Mouse (Mus musculus): ENCODE results near the gene Tmpo. TPM values are rescaled to one million over a fixed set of nuclear protein-coding genes. Genes with fewer than 3 reads are reported as not detected.

Gene Tmpo
- polyA plus RNA-seq, 2 experiments: 111 to 116 TPM

DNA sequence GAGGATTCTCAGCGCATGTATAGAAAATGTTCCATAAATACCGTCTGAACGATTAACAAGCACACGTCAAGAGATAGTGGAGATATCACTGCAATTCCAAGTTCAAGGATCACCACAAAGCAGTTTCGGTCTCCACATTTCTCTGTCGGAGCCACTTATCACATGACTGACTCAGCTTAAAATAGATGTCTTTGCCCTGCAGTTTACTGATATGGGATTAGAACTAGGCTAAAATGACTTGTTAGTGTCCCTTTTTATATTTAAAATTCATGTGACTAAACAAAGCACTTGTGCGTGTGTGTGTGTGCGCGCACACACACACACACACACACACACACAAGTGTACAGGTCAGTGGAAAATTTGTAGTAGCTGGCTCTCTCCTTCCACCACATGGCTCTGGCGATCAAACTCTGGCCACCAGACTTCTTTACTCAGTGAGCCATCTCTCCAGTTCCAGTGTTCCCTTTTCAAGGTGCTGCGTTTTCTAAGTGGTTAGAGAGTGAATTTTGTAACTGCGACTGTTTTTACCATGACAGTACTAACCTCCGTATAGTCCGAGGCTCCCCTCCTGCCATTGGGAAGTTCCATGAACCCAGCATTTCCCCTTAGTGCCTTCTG, 41.9 kb downstream of the Tmpo start:
- DNase-seq (ENCODE audit: low read depth in 3 of 3, low spot score in 3 of 3) (no peak), ATAC-seq (ENCODE audit: insufficient read depth) (no peak; the same call in 1 of the 2 replicates)
- peaks cover 5 to 13% of the 10 kb centered on the region in 2 experiments; a peak in 2 of 4 replicates for H3K4me1 ChIP-seq (replicated peaks; ENCODE audit: control insufficient read depth in 2 of 2, insufficient read depth in 2 of 2, low read length in 1 of 2)
- no peak overlapping the region for H3K9ac ChIP-seq (replicated peaks)
- TF ChIP-seq EP300 (IDR thresholded peaks at IDR 0.05; ENCODE audit: low read depth): no peak
- no peak for TF ChIP-seq CTCF (IDR thresholded peaks at IDR 0.05; ENCODE audit: low read depth)
- no peaks in the 10 kb centered on the region for H3K27me3 ChIP-seq (ENCODE audit: control insufficient read depth, insufficient read depth, low read length)
- H3K9me3 ChIP-seq (ENCODE audit: control insufficient read depth, low read length): no peaks in the 10 kb centered on the region
- 55% methylated on average over 14 of the region's 14 CpGs for WGBS (ENCODE audit: insufficient replicate concordance)
- H3K27ac ChIP-seq: no peak overlapping the region
- H3K36me3 ChIP-seq (replicated peaks; ENCODE audit: control insufficient read depth, insufficient read depth, low read depth): no peaks in the 10 kb centered on the region
- no peak overlapping the region for H3K4me3 ChIP-seq (ENCODE audit: insufficient read depth in 1 of 2, low read depth in 2 of 2, low read length in 2 of 2)
- no peak overlapping the region for H3K4me2 ChIP-seq (ENCODE audit: low read depth)

DNA sequence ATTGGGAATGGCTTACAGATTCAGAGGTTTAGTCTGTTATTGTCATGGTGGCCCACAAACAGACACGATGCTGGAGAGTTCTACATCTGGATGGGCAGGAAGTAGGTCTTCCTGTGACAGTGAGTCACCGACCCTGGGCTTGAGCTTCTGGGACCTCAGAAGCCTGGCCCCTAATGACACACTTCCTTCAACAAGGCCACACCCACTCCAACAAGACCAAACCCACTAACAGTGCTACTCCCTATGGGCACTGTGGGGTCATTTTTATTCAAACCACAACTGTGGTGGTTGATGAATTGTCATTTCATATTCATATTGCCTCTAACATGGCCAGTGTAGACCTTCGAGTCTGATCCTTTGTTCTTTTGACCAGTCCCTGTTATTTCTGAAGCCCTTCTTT, 42.8 kb downstream of the Tmpo start:
- Histone ChIP-seq H3K36me3 (replicated peaks; ENCODE audit: control insufficient read depth, insufficient read depth, low read depth) (no peaks in the 10 kb centered on the region), H3K4me2 (ENCODE audit: low read depth) (no peak overlapping the region), H3K27ac (no peak overlapping the region), H3K4me3 (ENCODE audit: insufficient read depth in 1 of 2, low read depth in 2 of 2, low read length in 2 of 2) (no peak overlapping the region), H3K4me1 (replicated peaks; ENCODE audit: control insufficient read depth in 2 of 2, insufficient read depth in 2 of 2, low read length in 1 of 2) (peaks cover 5 to 13% of the 10 kb centered on the region in 2 experiments; a peak in 2 of 4 replicates), H3K27me3 (ENCODE audit: control insufficient read depth, insufficient read depth, low read length) (no peaks in the 10 kb centered on the region), H3K9ac (replicated peaks) (no peak overlapping the region), H3K9me3 (ENCODE audit: control insufficient read depth, low read length) (no peaks in the 10 kb centered on the region)
- DNase-seq (ENCODE audit: low read depth in 3 of 3, low spot score in 3 of 3): no peak
- TF ChIP-seq CTCF (IDR thresholded peaks at IDR 0.05; ENCODE audit: low read depth): no peak
- TF ChIP-seq EP300 (IDR thresholded peaks at IDR 0.05; ENCODE audit: low read depth): no peak
- peak; percentile 31 for ATAC-seq (ENCODE audit: insufficient read depth)
- 30% methylated on average over 3 of the region's 3 CpGs for WGBS (ENCODE audit: insufficient replicate concordance)

DNA sequence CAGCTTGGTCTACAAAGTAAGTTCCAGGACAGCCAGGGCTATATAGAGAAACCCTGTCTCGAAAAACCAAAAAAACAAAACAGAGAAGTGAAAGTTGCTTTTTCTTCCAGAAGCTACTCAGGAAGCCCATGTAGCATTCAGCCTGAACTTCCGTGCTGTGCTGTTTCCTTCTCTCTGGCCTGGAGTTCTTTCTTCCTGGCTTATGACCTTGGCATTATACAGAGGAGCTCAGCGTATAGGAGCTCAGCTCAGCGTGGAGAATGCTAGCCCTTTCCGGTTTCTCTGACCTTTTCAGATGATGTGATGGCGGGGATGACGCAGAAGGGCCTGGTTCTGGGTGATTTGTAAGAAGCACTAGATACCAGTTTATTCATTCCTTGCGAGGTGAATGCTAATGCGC, 43.7 kb downstream of the Tmpo start:
- H3K4me1 ChIP-seq (replicated peaks; ENCODE audit: control insufficient read depth in 2 of 2, insufficient read depth in 2 of 2, low read length in 1 of 2): peaks cover 5 to 13% of the 10 kb centered on the region in 2 experiments; a peak in 2 of 4 replicates
- H3K9me3 ChIP-seq (ENCODE audit: control insufficient read depth, low read length): no peaks in the 10 kb centered on the region
- WGBS (ENCODE audit: insufficient replicate concordance): 72% methylated on average over 9 of the region's 9 CpGs
- no peak for TF ChIP-seq CTCF (IDR thresholded peaks at IDR 0.05; ENCODE audit: low read depth)
- TF ChIP-seq EP300 (IDR thresholded peaks at IDR 0.05; ENCODE audit: low read depth): no peak
- H3K27me3 ChIP-seq (ENCODE audit: control insufficient read depth, insufficient read depth, low read length): no peaks in the 10 kb centered on the region
- peak; percentile 34; the same call in 1 of the 2 replicates for ATAC-seq (ENCODE audit: insufficient read depth)
- no peak for DNase-seq (ENCODE audit: low read depth in 3 of 3, low spot score in 3 of 3)
- H3K4me3 ChIP-seq (ENCODE audit: insufficient read depth in 1 of 2, low read depth in 2 of 2, low read length in 2 of 2): no peak overlapping the region
- no peak overlapping the region for H3K4me2 ChIP-seq (ENCODE audit: low read depth)
- no peaks in the 10 kb centered on the region for H3K36me3 ChIP-seq (replicated peaks; ENCODE audit: control insufficient read depth, insufficient read depth, low read depth)
- H3K27ac ChIP-seq: no peak overlapping the region
- no peak overlapping the region for H3K9ac ChIP-seq (replicated peaks)

DNA sequence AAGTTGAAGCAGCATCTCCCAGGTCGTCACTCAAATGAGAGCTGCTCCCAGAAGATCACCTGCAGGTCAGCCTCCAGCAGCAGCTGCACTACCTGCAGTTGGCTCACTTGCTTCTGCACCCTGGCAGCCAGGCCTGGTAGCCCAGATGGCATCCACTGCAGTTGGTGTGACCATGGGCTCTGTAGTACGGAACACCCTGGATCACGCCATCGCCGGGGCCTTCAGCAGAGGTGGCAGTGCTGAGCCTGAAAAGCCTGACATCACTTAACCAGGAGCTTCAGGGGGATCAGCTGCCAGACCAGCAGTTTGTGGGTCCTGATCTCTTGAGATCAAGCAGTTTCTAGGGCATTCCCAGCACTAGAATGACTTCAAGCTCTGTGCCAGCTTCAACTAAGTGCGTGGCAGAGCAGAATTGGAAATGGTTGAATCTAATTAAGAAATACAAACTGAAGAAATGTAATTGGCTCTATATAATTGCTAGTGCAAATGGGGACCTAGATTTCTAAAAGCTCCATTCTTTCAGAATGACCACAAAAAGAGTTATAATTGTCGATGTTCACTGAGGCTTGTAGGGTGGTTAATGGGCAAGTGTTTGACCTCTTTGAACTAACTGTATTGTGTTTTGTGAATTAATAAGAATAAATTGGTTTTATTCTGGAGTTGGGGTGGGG, 45.7 kb downstream of the Tmpo start:
- DNase-seq (ENCODE audit: low read depth in 3 of 3, low spot score in 3 of 3) (no peak), ATAC-seq (ENCODE audit: insufficient read depth) (no peak)
- Histone ChIP-seq H3K9me3 (ENCODE audit: control insufficient read depth, low read length) (no peaks in the 10 kb centered on the region), H3K27ac (no peak overlapping the region), H3K9ac (replicated peaks) (no peak overlapping the region), H3K4me3 (ENCODE audit: insufficient read depth in 1 of 2, low read depth in 2 of 2, low read length in 2 of 2) (no peak overlapping the region), H3K4me2 (ENCODE audit: low read depth) (no peak overlapping the region), H3K4me1 (replicated peaks; ENCODE audit: control insufficient read depth in 2 of 2, insufficient read depth in 2 of 2, low read length in 1 of 2) (peaks cover 5 to 13% of the 10 kb centered on the region in 2 experiments; a peak in 2 of 4 replicates), H3K36me3 (replicated peaks; ENCODE audit: control insufficient read depth, insufficient read depth, low read depth) (no peaks in the 10 kb centered on the region), H3K27me3 (ENCODE audit: control insufficient read depth, insufficient read depth, low read length) (no peaks in the 10 kb centered on the region)
- 83% methylated on average over 7 of the region's 7 CpGs for WGBS (ENCODE audit: insufficient replicate concordance)
- TF ChIP-seq CTCF (IDR thresholded peaks at IDR 0.05; ENCODE audit: low read depth): no peak
- TF ChIP-seq EP300 (IDR thresholded peaks at IDR 0.05; ENCODE audit: low read depth): no peak

DNA sequence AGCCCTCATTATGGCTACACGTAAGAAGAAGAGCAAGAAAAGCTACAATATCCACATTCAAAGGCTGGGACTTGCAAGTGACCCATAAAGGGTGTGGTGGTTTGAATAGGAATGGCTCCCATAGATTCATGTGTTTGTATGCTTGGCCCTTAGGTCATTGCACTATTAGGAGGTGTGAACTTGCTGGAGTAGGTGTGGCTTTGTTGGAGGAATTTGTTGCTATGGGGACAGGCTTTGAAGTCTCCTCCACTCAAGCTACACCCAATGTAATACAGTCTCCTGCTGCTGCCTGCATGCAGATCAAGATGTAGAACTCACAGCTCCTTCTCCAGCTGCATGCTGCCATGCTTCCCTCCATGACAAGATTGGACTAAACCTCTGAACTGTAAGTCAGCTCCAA, 49.5 kb downstream of the Tmpo start:
- DNase-seq (ENCODE audit: low read depth in 3 of 3, low spot score in 3 of 3) (no peak), ATAC-seq (ENCODE audit: insufficient read depth) (no peak)
- H3K4me3 ChIP-seq (ENCODE audit: insufficient read depth in 1 of 2, low read depth in 2 of 2, low read length in 2 of 2): no peak overlapping the region
- no peaks in the 10 kb centered on the region for H3K9me3 ChIP-seq (ENCODE audit: control insufficient read depth, low read length)
- H3K9ac ChIP-seq (replicated peaks): no peak overlapping the region
- H3K27me3 ChIP-seq (ENCODE audit: control insufficient read depth, insufficient read depth, low read length): no peaks in the 10 kb centered on the region
- H3K27ac ChIP-seq: no peak overlapping the region
- H3K4me2 ChIP-seq (ENCODE audit: low read depth): no peak overlapping the region
- no peaks in the 10 kb centered on the region for H3K36me3 ChIP-seq (replicated peaks; ENCODE audit: control insufficient read depth, insufficient read depth, low read depth)
- peaks cover 0 to 8% of the 10 kb centered on the region in 2 experiments; a peak in 3 of 4 replicates for H3K4me1 ChIP-seq (replicated peaks; ENCODE audit: control insufficient read depth in 2 of 2, insufficient read depth in 2 of 2, low read length in 1 of 2)
- TF ChIP-seq CTCF (IDR thresholded peaks at IDR 0.05; ENCODE audit: low read depth) (no peak), EP300 (IDR thresholded peaks at IDR 0.05; ENCODE audit: low read depth) (no peak)
- 89% methylated on average over 1 of the region's 1 CpGs for WGBS (ENCODE audit: insufficient replicate concordance)
